Mouse (Mus musculus) bone marrow macrophage, adult 2 months (primary cell): ENCODE measurements around the gene Klhdc1.

ENCODE experiments used
- CTCF ChIP-seq: IDR thresholded peaks from 2 replicates; pipeline ENCODE4 v1.5.1; 2012; ENCODE audit warnings: low read depth, mild to moderate bottlenecking, low read length, moderate library complexity
- POLR2A ChIP-seq: IDR thresholded peaks from 2 replicates; pipeline ENCODE4 v1.6.1; 2012; ENCODE audit warnings: mild to moderate bottlenecking, low read depth, low read length, borderline replicate concordance

DNA sequence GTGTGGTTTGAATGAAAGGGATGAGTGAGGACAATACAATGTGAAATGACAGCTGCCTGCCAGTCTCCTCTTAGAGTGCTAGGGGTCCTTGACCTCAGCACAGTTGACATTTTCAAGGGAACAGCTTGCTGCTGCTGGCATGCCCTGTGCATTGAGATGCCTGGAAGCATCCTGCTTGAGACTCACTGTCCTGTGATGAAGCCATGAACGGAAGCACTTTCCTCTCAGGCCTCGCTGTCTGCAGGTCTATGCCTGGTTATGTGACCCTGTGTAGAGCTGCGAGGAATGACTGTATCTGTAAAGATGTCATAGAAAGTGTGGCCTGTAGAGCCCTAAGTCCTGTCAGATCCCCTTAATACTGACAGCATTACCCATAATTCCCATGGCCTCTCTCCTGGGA lies 24.1 kb downstream of the Klhdc1 start:
- TF ChIP-seq POLR2A, result no peak
- no peak for TF ChIP-seq CTCF
